Mouse (Mus musculus): ENCODE results near the gene Obscn. TPM values are rescaled to one million over a fixed set of nuclear protein-coding genes. Genes with fewer than 3 reads are reported as not detected.

Gene Obscn
- polyA plus RNA-seq, 1 experiment from 2014 or later = 0.03 TPM

GRCm38 (mm10) chr11:58978706-58979030 is 157.5 kb downstream of the Obscn start:
- peaks cover 22% of the 10 kb centered on the region for H3K4me1 ChIP-seq (ENCODE audit: control insufficient read depth, insufficient read depth, low read length)
- H3K4me3 ChIP-seq (ENCODE audit: low read depth, low read length) = peak overlapping the region; percentile 87
- no peaks in the 10 kb centered on the region for H3K9me3 ChIP-seq (ENCODE audit: control insufficient read depth, low read length)
- peak overlapping the region; percentile 86 for H3K9ac ChIP-seq (ENCODE audit: low read length)
- WGBS = 4% methylated on average over 5 of the region's 5 CpGs
- no peak overlapping the region for H3K27ac ChIP-seq (ENCODE audit: low read depth, low read length)
- H3K4me2 ChIP-seq = peak overlapping the region; percentile 95
- H3K27me3 ChIP-seq (ENCODE audit: control insufficient read depth, insufficient read depth, low read length) = no peaks in the 10 kb centered on the region
- ATAC-seq (ENCODE audit: low FRiP score) = no peak
- H3K36me3 ChIP-seq (ENCODE audit: control insufficient read depth, insufficient read depth, low read length) = peaks cover 2% of the 10 kb centered on the region; the same call in 1 of the 2 replicates
- no peak for DNase-seq (ENCODE audit: low spot score, missing footprints)

- H3K9me3 ChIP-seq (ENCODE audit: control insufficient read depth, low read length) = no peaks in the 10 kb centered on the region
- H3K36me3 ChIP-seq (ENCODE audit: control insufficient read depth, insufficient read depth, low read length) = peaks cover 2% of the 10 kb centered on the region; the same call in 1 of the 2 replicates
- peak within 1 kb of the TSS; percentile 55 for H3K27ac ChIP-seq (ENCODE audit: low read depth, low read length)
- DNase-seq (ENCODE audit: low spot score, missing footprints) (no peak), ATAC-seq (ENCODE audit: low FRiP score) (peak; percentile 78)
- no peaks in the 10 kb centered on the region for H3K27me3 ChIP-seq (ENCODE audit: control insufficient read depth, insufficient read depth, low read length)
- H3K4me2 ChIP-seq = peak within 1 kb of the TSS; percentile 95
- peaks cover 22% of the 10 kb centered on the region for H3K4me1 ChIP-seq (ENCODE audit: control insufficient read depth, insufficient read depth, low read length)
- H3K4me3 ChIP-seq (ENCODE audit: low read depth, low read length) = peak within 1 kb of the TSS; percentile 87
- H3K9ac ChIP-seq (ENCODE audit: low read length) = peak within 1 kb of the TSS; percentile 86
- WGBS = under 1% methylated on average over 64 of the region's 64 CpGs
Measured at GRCm38 (mm10) chr11:58978027-58978705, 158.0 kb downstream of the Obscn start, which contains the start of gene Trim11. Gene Trim11 (plus strand): TSS chr11:58978093.

GRCm38 (mm10) chr11:58977607-58978026 is 158.6 kb downstream of the Obscn start:
- WGBS = under 1% methylated on average over 21 of the region's 21 CpGs
- H3K9me3 ChIP-seq (ENCODE audit: control insufficient read depth, low read length) = no peaks in the 10 kb centered on the region
- peak; percentile 51 for ATAC-seq (ENCODE audit: low FRiP score)
- peaks cover 22% of the 10 kb centered on the region for H3K4me1 ChIP-seq (ENCODE audit: control insufficient read depth, insufficient read depth, low read length)
- peak overlapping the region; percentile 86 for H3K9ac ChIP-seq (ENCODE audit: low read length)
- peak overlapping the region; percentile 55 for H3K27ac ChIP-seq (ENCODE audit: low read depth, low read length)
- no peaks in the 10 kb centered on the region for H3K36me3 ChIP-seq (ENCODE audit: control insufficient read depth, insufficient read depth, low read length)
- peak overlapping the region; percentile 95 for H3K4me2 ChIP-seq
- H3K4me3 ChIP-seq (ENCODE audit: low read depth, low read length) = peak overlapping the region; percentile 87
- peak; percentile 99 for DNase-seq (ENCODE audit: low spot score, missing footprints)
- H3K27me3 ChIP-seq (ENCODE audit: control insufficient read depth, insufficient read depth, low read length) = no peaks in the 10 kb centered on the region

DNA sequence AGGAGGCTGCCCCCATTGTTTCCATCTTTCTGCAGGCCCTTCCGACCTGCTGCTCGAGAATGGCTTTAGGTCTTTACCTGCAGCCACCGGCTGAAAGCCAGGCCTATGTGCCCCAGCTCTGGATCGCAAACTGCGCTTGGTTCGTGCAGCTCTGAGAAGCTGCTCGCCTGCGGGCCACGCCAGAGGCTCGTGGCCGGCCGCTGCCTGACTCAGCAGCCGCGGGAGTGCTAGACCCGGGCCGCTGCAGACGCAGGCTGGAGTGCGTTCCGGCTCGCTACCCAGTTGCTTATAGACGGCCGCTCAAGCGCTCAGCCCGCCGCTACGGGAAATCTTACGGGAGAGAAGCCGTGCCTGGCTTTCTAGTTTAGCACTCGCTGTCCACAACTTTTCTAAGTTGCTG is 159.1 kb downstream of the Obscn start:
- Histone ChIP-seq H3K27ac (ENCODE audit: low read depth, low read length) (peak overlapping the region; percentile 14; the same call in 1 of the 2 replicates), H3K4me3 (ENCODE audit: low read depth, low read length) (peak overlapping the region; percentile 87), H3K4me2 (peak overlapping the region; percentile 95), H3K36me3 (ENCODE audit: control insufficient read depth, insufficient read depth, low read length) (peaks cover under 1% of the 10 kb centered on the region; the same call in 1 of the 2 replicates), H3K9me3 (ENCODE audit: control insufficient read depth, low read length) (no peaks in the 10 kb centered on the region), H3K9ac (ENCODE audit: low read length) (peak overlapping the region; percentile 86), H3K4me1 (ENCODE audit: control insufficient read depth, insufficient read depth, low read length) (peaks cover 22% of the 10 kb centered on the region), H3K27me3 (ENCODE audit: control insufficient read depth, insufficient read depth, low read length) (no peaks in the 10 kb centered on the region)
- DNase-seq (ENCODE audit: low spot score, missing footprints) (no peak), ATAC-seq (ENCODE audit: low FRiP score) (0 out of 2 replicates have a peak, but pooled peaks have one; percentile 23)
- WGBS = under 1% methylated on average over 29 of the region's 29 CpGs

- H3K36me3 ChIP-seq (ENCODE audit: control insufficient read depth, insufficient read depth, low read length) = peaks cover 3% of the 10 kb centered on the region; the same call in 1 of the 2 replicates
- peaks cover 18% of the 10 kb centered on the region for H3K4me1 ChIP-seq (ENCODE audit: control insufficient read depth, insufficient read depth, low read length)
- WGBS = 85% methylated on average over 3 of the region's 3 CpGs
- H3K27ac ChIP-seq (ENCODE audit: low read depth, low read length) = no peak overlapping the region
- no peaks in the 10 kb centered on the region for H3K27me3 ChIP-seq (ENCODE audit: control insufficient read depth, insufficient read depth, low read length)
- no peaks in the 10 kb centered on the region for H3K9me3 ChIP-seq (ENCODE audit: control insufficient read depth, low read length)
- DNase-seq (ENCODE audit: low spot score, missing footprints) = no peak
- H3K4me2 ChIP-seq = no peak overlapping the region
- ATAC-seq (ENCODE audit: low FRiP score) = no peak
- no peak overlapping the region for H3K4me3 ChIP-seq (ENCODE audit: low read depth, low read length)
- H3K9ac ChIP-seq (ENCODE audit: low read length) = no peak overlapping the region
Measured at GRCm38 (mm10) chr11:58974414-58974813, 161.8 kb downstream of the Obscn start.

DNA sequence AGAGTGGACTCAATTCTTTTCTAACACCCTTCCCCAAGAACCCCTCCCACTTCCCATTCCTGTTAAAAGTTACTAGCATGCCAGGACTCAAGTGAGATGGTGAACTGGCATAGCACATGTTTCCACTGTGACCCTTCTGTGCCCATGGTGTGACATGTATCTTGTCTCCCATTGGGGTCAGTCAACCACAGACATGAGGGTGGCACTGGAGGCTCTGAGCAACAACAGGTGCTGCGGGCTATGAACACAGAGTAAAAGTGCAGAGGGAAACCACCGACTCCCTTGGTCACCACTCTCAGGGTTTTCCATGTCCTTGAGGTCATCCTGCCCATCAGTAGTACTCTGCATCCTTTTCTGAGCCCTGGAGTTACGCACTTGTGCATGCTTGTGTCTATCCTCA is 164.4 kb downstream of the Obscn start:
- 98% methylated on average over 3 of the region's 3 CpGs for WGBS

DNA sequence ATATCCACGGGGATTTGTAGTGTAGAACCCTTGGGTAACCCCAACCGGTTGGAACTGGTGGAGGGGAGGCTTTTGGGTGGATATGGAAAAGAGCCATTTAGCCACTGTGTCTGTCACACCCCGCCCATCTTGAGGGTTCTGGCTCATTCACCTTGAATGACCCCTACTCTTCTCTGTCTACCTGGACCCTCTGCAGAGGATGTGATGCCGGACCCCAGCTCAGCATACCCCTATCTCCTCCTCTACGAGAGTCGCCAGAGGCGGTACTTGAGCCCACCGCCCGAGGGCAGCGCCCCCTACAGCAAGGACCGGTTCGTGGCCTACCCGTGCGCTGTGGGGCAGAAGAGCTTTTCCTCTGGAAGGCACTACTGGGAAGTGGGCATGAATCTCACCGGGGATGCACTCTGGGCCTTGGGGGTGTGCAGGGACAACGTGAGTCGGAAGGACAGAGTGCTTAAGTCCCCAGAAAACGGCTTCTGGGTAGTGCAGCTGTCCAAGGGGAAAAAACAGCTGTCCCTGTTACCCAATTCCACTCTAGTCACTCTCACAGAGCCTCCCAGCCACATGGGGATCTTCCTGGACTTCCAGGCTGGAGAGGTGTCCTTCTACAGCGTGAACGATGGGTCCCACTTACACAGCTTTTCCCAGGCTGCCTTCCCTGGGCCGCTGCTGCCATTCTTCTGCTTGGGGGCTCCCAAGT is 165.2 kb downstream of the Obscn start:
- ATAC-seq (ENCODE audit: low FRiP score) (no peak), DNase-seq (ENCODE audit: low spot score, missing footprints) (no peak)
- WGBS = 92% methylated on average over 21 of the region's 21 CpGs

More for the DNA sequence above, 164.4 kb downstream of the Obscn start:
- Histone ChIP-seq H3K27me3 (ENCODE audit: control insufficient read depth, insufficient read depth, low read length) (no peaks in the 10 kb centered on the region), H3K27ac (ENCODE audit: low read depth, low read length) (no peak overlapping the region), H3K9ac (ENCODE audit: low read length) (no peak overlapping the region), H3K4me1 (ENCODE audit: control insufficient read depth, insufficient read depth, low read length) (peaks cover 5% of the 10 kb centered on the region), H3K9me3 (ENCODE audit: control insufficient read depth, low read length) (no peaks in the 10 kb centered on the region), H3K36me3 (ENCODE audit: control insufficient read depth, insufficient read depth, low read length) (peaks cover 3% of the 10 kb centered on the region; the same call in 1 of the 2 replicates), H3K4me2 (no peak overlapping the region), H3K4me3 (ENCODE audit: low read depth, low read length) (no peak overlapping the region)
- ATAC-seq (ENCODE audit: low FRiP score) = no peak
- DNase-seq (ENCODE audit: low spot score, missing footprints) = no peak

GRCm38 (mm10) chr11:58969659-58970058 is 166.5 kb downstream of the Obscn start:
- no peaks in the 10 kb centered on the region for H3K9me3 ChIP-seq (ENCODE audit: control insufficient read depth, low read length)
- peaks cover 3% of the 10 kb centered on the region; the same call in 1 of the 2 replicates for H3K36me3 ChIP-seq (ENCODE audit: control insufficient read depth, insufficient read depth, low read length)
- H3K9ac ChIP-seq (ENCODE audit: low read length) = no peak overlapping the region
- ATAC-seq (ENCODE audit: low FRiP score) (no peak), DNase-seq (ENCODE audit: low spot score, missing footprints) (no peak)
- H3K27me3 ChIP-seq (ENCODE audit: control insufficient read depth, insufficient read depth, low read length) = no peaks in the 10 kb centered on the region
- no peak overlapping the region for H3K4me3 ChIP-seq (ENCODE audit: low read depth, low read length)
- 75% methylated on average over 6 of the region's 6 CpGs for WGBS
- H3K4me2 ChIP-seq = no peak overlapping the region
- H3K4me1 ChIP-seq (ENCODE audit: control insufficient read depth, insufficient read depth, low read length) = peaks cover 4% of the 10 kb centered on the region
- no peak overlapping the region for H3K27ac ChIP-seq (ENCODE audit: low read depth, low read length)

More for the DNA sequence above, 165.2 kb downstream of the Obscn start:
- Histone ChIP-seq H3K4me1 (ENCODE audit: control insufficient read depth, insufficient read depth, low read length) (peaks cover 3% of the 10 kb centered on the region), H3K27ac (ENCODE audit: low read depth, low read length) (no peak overlapping the region), H3K9ac (ENCODE audit: low read length) (no peak overlapping the region), H3K27me3 (ENCODE audit: control insufficient read depth, insufficient read depth, low read length) (no peaks in the 10 kb centered on the region), H3K36me3 (ENCODE audit: control insufficient read depth, insufficient read depth, low read length) (peaks cover 3% of the 10 kb centered on the region; the same call in 1 of the 2 replicates), H3K9me3 (ENCODE audit: control insufficient read depth, low read length) (no peaks in the 10 kb centered on the region), H3K4me3 (ENCODE audit: low read depth, low read length) (no peak overlapping the region), H3K4me2 (no peak overlapping the region)

- no peaks in the 10 kb centered on the region for H3K27me3 ChIP-seq (ENCODE audit: control insufficient read depth, insufficient read depth, low read length)
- H3K27ac ChIP-seq (ENCODE audit: low read depth, low read length) = no peak overlapping the region
- DNase-seq (ENCODE audit: low spot score, missing footprints) (no peak), ATAC-seq (ENCODE audit: low FRiP score) (no peak)
- H3K4me2 ChIP-seq = no peak overlapping the region
- H3K9ac ChIP-seq (ENCODE audit: low read length) = no peak overlapping the region
- peaks cover 4% of the 10 kb centered on the region for H3K4me1 ChIP-seq (ENCODE audit: control insufficient read depth, insufficient read depth, low read length)
- H3K4me3 ChIP-seq (ENCODE audit: low read depth, low read length) = no peak overlapping the region
- peaks cover 3% of the 10 kb centered on the region; the same call in 1 of the 2 replicates for H3K36me3 ChIP-seq (ENCODE audit: control insufficient read depth, insufficient read depth, low read length)
- no peaks in the 10 kb centered on the region for H3K9me3 ChIP-seq (ENCODE audit: control insufficient read depth, low read length)
- 91% methylated on average over 8 of the region's 8 CpGs for WGBS
Measured at GRCm38 (mm10) chr11:58969027-58969426, 167.2 kb downstream of the Obscn start.
